Mouse (Mus musculus) left cerebral cortex, adult 18-20 months (tissue): Measurements from ENCODE around the gene Fndc4. TPM values are rescaled to one million over a fixed set of nuclear protein-coding genes. Genes with fewer than 3 reads are reported as not detected.

ENCODE experiments used
- DNase-seq, 2 experiments: peaks; one replicate each; pipeline ENCODE4 v3.0.0; 2021 to 2022; ENCODE audit warnings: low spot score in 2 of 2, mixed read lengths in 1 of 2
- total RNA-seq, 2 experiments: library from RNA; stranded (reverse); gene quantifications; 2 replicates each; pipeline ENCODE4 v1.2.3; 2021

Gene Fndc4
- total RNA-seq, 2 experiments from 2014 or later = 159 to 160 TPM

DNA sequence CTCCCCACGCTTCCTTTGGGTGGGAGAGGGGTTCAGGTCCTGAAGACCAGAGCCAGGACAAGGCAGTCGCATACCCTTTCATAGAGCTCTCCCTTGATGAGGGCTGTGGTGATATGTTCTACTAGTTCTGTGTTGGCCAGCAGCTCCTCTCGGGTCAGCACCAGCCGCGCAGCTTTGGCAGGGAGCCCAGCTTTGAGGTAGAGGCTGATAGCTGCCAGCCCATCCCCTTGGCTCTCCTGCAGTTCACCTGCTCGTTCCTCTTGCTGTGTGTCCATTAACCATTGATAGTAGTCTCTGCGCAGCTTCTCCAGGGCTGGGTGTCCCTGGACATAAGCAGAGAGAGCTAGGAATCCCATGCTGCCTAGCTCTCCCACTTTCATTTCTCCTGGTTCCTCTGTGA, 29.8 kb downstream of the Fndc4 start:
- no peak for DNase-seq

DNA sequence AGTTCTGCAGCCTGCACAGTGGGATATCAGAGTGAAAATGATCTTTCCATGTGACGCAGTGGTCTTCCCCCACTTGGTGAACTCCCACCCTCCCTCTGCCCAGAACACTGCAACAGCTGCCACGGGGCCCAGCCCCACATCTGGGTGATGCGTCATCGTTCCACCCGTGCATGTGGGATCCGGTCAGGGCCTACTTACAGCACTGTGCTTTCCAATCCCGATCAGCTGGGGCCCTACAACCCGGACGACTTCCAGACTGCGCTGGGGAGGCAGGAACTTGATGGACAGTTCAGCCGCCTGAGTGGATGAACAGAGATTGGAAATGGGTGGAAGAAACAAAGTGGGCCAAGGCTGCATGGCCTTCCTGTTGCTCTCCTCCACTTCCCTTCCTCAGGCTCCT, 38.3 kb downstream of the Fndc4 start:
- DNase-seq = no peak

DNA sequence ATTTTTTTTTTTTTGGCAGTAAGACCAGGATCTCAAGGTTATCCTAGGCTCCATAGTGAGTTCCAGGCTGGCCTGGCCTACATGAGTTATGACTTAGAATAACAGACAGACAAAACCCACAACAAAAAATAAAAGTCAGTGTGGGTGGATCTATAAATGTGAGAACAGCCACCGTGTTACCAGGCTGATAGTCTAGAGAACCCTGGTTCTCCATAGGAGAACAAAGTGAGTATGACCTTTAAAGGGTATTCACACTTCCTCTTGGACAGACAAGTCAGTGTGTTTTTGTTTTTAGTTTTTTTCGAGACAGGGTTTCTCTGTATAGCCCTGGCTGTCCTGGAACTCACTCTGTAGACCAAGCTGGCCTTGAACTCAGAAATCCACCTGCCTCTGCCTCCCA, 39.9 kb downstream of the Fndc4 start:
- DNase-seq = no peak

DNA sequence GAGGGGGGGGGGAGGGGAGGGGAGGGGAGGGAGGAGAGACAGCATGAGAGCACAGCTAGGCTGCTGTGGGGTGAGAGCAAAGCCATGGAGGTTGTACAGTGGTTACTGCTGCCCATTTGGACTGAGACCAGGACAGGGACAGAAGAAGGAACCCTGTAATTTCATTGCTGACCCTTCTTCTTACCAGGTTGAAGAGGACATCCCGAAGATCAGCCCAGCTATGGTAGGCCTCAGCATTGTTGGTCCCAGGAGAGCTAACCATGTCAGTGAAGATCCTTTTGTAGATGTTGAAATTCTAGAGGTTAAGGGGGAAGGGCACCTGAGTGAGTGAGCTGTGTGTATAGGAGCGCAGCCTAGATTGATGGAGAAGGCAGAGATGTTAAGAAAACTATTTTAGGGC, 40.5 kb downstream of the Fndc4 start:
- no peak for DNase-seq

DNA sequence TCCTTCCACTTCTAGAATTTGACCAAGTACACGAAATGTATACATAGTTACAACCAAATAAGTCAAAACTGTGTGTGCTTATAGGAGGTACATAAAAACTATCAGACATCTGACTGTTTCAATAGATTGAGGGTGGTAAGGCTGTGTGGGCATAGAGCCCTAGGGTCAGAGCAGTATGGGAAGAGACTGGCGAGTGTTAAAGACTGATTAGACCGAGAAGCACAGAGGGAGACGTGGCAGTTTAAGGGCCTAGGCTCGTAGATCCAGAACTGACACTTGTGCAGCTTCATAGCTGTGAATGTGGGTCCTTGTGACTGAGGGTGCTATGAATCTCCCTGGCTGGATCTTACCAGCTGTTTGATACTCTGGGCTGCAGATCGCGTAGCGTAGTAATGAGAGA, 41.0 kb downstream of the Fndc4 start:
- no peak for DNase-seq

DNA sequence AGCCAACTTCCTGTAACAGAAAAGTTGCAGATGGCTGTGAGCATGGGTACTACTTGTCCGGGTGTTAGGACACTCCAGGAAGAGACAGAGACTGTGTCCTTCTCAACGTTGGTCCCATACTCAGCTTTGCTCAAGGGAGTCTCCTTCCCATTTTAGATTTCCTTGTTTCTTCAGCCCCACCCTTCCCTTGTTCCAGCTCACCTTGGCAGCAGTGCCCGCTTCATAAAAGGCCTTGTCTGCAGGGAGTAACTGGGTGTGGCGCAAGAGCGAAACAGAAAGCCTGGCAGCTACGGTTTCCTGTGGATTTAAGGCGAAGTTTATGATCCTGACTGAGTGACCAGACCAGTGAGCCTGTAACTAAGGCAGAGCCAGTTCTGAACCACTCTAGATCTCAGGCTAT, 41.4 kb downstream of the Fndc4 start:
- DNase-seq = no peak

DNA sequence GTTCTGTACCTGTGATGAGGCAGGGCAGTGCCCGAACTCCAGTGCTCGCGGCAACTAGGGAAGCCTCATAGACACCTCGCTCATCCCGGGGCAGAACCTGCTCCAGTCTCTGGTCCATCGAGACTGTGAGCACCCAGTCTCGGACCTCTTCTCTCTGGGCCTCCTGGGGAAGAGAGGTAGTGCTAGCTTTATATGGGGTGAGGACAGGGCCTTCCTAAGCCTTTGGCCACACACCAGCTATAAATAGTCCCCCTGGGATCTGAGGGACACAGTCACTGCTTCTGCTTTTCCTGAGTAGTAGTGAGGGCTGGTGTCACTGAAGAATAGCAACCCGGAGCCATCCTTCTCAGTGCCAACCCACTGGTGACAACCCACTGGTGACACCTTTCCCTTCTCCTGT, 42.1 kb downstream of the Fndc4 start:
- DNase-seq = no peak

DNA sequence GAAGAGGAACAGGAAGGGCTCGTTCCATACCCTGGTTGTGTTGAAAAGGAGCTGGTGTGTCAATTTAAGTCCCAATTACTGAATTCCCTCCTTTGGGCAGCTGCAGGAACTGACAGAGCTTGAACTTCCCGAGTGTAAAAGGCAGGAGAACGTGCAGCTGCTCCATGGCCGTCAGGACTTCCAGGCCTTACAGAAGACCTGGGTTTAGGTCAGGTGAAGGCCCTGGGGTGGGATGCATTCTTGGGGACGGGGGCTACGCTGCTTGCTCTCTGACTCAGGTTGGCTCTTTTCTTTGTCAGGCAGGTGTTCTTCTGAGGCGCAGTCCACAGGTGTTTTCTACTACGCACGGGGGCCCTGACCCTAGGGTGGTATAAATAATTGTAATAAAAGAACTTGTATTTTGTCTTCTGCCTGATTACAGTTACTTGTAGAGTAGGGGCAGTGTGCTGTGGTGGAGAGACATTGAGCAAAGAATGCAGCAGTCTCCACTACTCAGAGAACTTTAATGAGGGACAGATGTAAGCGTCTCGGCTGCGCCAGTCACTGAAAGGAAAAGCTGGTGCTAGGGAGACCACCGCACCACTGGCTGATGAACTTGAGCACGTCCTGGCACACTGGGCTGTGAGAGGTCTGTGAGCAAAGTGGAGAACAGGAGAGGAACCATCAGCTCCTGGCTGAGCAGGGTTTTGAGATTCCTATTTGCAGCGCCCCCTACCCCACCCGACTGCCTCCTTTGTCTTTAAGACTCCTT, 42.9 kb downstream of the Fndc4 start:
- DNase-seq = no peak

DNA sequence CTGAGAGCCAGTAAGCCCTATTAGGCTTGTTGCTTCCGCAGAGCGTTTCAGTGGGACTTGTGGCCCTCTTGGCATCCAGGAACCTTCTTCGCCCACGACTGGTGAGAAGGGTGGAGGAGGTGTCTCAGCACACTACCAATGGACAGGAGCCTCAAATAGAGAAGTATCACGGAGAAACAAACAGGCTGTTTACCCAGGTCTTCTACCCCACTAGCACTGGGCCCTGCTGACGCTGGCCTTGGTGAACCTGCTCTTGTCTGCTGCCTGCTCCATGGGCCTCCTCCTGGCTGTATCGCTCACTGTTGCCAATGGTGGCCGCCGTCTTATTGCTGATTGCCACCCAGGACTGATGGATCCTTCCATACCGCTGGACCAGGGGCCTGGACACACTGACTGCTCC, 43.7 kb downstream of the Fndc4 start:
- DNase-seq = no peak

DNA sequence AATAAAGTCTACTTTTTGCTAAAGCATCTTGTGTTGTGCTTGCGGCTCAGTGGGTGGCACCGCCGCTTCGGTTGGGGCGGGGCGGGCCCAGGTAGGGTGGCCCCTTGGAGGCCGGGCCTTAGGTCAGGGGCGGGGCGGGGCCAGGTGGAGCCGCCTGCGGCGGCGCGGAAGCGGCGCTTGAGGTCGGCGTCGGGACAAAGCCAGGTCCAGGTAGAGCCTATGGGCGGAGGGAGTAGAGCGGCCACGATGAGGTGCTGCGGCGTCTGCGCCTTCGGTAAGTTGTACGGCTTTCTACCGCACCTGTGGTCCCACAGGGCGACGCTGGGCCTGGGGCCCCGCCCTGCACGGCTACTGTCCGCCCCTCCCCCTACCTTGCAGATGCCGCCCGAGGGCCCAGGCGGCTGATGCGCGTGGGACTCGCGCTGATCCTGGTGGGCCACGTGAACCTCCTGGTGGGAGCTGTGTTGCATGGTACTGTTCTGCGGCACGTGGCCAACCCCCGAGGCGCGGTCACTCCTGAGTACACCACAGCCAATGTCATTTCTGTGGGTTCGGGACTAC, 44.3 kb downstream of the Fndc4 start, which contains the start of gene Krtcap3:
Krtcap3 (plus strand) TSS at position 151 of the 561 bp plus-strand sequence.
- no peak for DNase-seq

DNA sequence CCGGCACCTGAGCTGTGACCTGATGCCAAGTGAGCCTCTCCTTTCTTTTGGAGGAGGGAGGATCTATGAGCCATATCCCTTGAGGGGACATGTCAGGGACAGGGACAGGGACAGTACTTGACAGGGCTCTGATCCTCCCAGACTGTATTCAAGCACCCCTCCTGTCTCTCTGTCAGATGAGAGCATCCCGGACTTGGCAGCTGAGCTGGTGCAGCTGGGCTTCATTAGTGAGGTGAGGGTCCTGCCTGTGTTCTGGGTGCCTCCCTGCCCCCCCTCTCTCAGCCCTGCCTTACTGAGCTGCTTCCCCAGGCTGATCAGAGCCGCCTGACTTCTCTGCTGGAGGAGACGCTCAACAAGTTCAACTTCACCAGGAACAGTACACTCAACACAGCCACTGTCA, 45.2 kb downstream of the Fndc4 start:
- DNase-seq = no peak

Other genes starting within 250 kb of the Fndc4 start
- 10 to 100 TPM; 70.6 to 73.8 TPM for gene Atraid, start 247.8 kb downstream of the Fndc4 start, total RNA-seq
- 10 to 100 TPM; 19.3 to 20.9 TPM for gene Slc5a6, start 247.2 kb downstream of the Fndc4 start, total RNA-seq
- gene Cad, start 241.3 kb downstream of the Fndc4 start, total RNA-seq = 10 to 100 TPM; 19.2 to 24.4 TPM
- not detected for gene Dnajc5g, start 189.8 kb downstream of the Fndc4 start, total RNA-seq
- gene Slc30a3, start 187.8 kb downstream of the Fndc4 start, total RNA-seq = 100 to 1,000 TPM; 145 to 165 TPM
- gene Trim54, start 179.4 kb downstream of the Fndc4 start, total RNA-seq = 1 to 10 TPM; 1.7 to 1.9 TPM
- gene Ucn, start 157.3 kb downstream of the Fndc4 start, total RNA-seq = 1 to 10 TPM; 1.4 to 2.8 TPM
- 10 to 100 TPM; 46.9 to 51.8 TPM for gene Mpv17, start 141.8 kb downstream of the Fndc4 start, total RNA-seq
- 1 to 10 TPM; 3.0 to 4.4 TPM for gene Gm29609, start 116.2 kb downstream of the Fndc4 start, total RNA-seq
- gene Gtf3c2, start 115.9 kb downstream of the Fndc4 start, total RNA-seq = 10 to 100 TPM; 50.5 to 53.6 TPM
- gene Snx17, start 102.9 kb downstream of the Fndc4 start, total RNA-seq = 10 to 100 TPM; 77.5 to 80.3 TPM
- gene Eif2b4, start 102.7 kb downstream of the Fndc4 start, total RNA-seq = 10 to 100 TPM; 35.4 to 40.1 TPM
- 10 to 100 TPM; 24.2 to 28.7 TPM for gene Zfp513, start 93.8 kb downstream of the Fndc4 start, total RNA-seq
- 10 to 100 TPM; 70.7 to 76.2 TPM for gene Ppm1g, start 75.4 kb downstream of the Fndc4 start, total RNA-seq
- gene Nrbp1, start 55.2 kb downstream of the Fndc4 start, total RNA-seq = 10 to 100 TPM; 86.2 to 87.1 TPM
- gene Gm9970, start 54.8 kb downstream of the Fndc4 start, total RNA-seq = not detected
- gene Krtcap3, start 44.4 kb downstream of the Fndc4 start, total RNA-seq = 1 to 10 TPM; 1.9 to 2.4 TPM
- gene Ift172, start 5.0 kb downstream of the Fndc4 start, total RNA-seq = 100 to 1,000 TPM in 1 of 2 experiments, 10 to 100 TPM in 1; 95.7 to 101 TPM
- not detected for gene Gckr, start 1.4 kb upstream of the Fndc4 start, total RNA-seq
- gene Zfp512, start 156.4 kb upstream of the Fndc4 start, total RNA-seq = 10 to 100 TPM; 48.0 to 49.0 TPM
- gene 4930548H24Rik, start 189.7 kb upstream of the Fndc4 start, total RNA-seq = under 1 TPM in 1 of 2 experiments, not detected in 1; 0.16 TPM
- 10 to 100 TPM; 30.1 to 35.5 TPM for gene Gpn1, start 198.7 kb upstream of the Fndc4 start, total RNA-seq
- 10 to 100 TPM; 49.6 to 49.7 TPM for gene Slc4a1ap, start 230.9 kb upstream of the Fndc4 start, total RNA-seq
- 10 to 100 TPM; 16.8 to 17.8 TPM for gene Supt7l, start 231.7 kb upstream of the Fndc4 start, total RNA-seq